Mouse (Mus musculus) ES-E14 (cell line): ENCODE measurements around the gene Ppdpf.

ENCODE experiments used
- CHD2 ChIP-seq: IDR thresholded peaks from 2 replicates; pipeline ENCODE4 v1.6.1; 2014; ENCODE audit warnings: mild to moderate bottlenecking, low read depth, low read length, inconsistent platforms
- ZC3H11A ChIP-seq: IDR thresholded peaks from 2 replicates; pipeline ENCODE4 v1.6.1; 2012; ENCODE audit warnings: low read depth, mild to moderate bottlenecking, inconsistent platforms, low read length, borderline replicate concordance

DNA sequence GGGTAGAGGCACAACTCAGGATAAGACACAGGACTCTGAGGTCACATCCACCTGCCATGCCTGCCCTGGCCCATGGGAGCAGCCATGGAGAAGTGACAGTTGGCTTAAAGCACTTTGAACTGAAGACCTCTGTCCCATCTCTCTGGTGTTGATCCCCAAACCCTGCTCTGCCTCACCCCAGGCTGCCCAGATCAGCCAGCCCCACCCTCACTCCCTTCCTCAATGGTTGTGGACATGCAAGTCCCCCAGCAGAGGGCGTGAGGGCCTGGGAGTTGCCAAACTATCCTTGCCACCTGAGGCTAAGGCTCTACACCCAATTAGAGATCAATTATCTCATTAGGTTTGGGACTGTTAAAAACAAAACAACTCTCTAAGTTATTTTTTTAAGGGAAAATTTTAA is 33.2 kb upstream of the Ppdpf start:
- TF ChIP-seq ZC3H11A (no peak), CHD2 (no peak)
